Mouse (Mus musculus) midbrain, postnatal 0 days (tissue): ENCODE measurements around the gene Bbs10. TPM values are rescaled to one million over a fixed set of nuclear protein-coding genes. Genes with fewer than 3 reads are reported as not detected.

Source experiments
- ATAC-seq: fragments of 200-750 bp; cut with Nextera tagmentation; 2 replicates; pipeline ENCODE4 v1.8.0; 2017; ENCODE audit warnings: moderate number of reproducible peaks, mild to moderate bottlenecking, moderate TSS enrichment, moderate library complexity; ENCODE audit not compliant: low FRiP score
- DNase-seq: peaks from one replicate; pipeline ENCODE4 v3.0.0-alpha.2; 2015; ENCODE audit warnings: low spot score
- H3K27ac ChIP-seq: fragments of 300-500 bp; sonication (generic); 2 replicates; pipeline ENCODE4 v1.5.1; 2014; ENCODE audit warnings: low read depth, mild to moderate bottlenecking, low read length, mixed read lengths
- H3K27me3 ChIP-seq: fragments of 300-500 bp; sonication (generic); 2 replicates; pipeline ENCODE4 v1.6.1; 2014; ENCODE audit warnings: low read length, control low read depth, mixed read lengths; ENCODE audit not compliant: insufficient read depth
- H3K36me3 ChIP-seq: fragments of 300-500 bp; sonication (generic); 2 replicates; pipeline ENCODE4 v1.6.1; 2014; ENCODE audit warnings: low read length, control low read depth, mixed read lengths; ENCODE audit not compliant: insufficient read depth
- H3K4me1 ChIP-seq: fragments of 300-500 bp; sonication (generic); 2 replicates; pipeline ENCODE4 v1.6.1; 2014; ENCODE audit warnings: mild to moderate bottlenecking, control low read depth, antibody characterized with exemption, low read length, mixed read lengths; ENCODE audit not compliant: insufficient read depth
- H3K4me2 ChIP-seq: fragments of 300-500 bp; sonication (generic); 2 replicates; pipeline ENCODE4 v1.6.1; 2014; ENCODE audit warnings: low read depth, mild to moderate bottlenecking, low read length, mixed read lengths; ENCODE audit not compliant: poor library complexity, severe bottlenecking
- H3K4me3 ChIP-seq: fragments of 300-500 bp; sonication (generic); 2 replicates; pipeline ENCODE4 v1.5.1; 2014; ENCODE audit warnings: low read depth, mild to moderate bottlenecking, low read length, moderate library complexity
- H3K9ac ChIP-seq: fragments of 300-500 bp; sonication (generic); replicated peaks from 2 replicates; pipeline ENCODE4 v1.6.1; 2014; ENCODE audit warnings: mild to moderate bottlenecking, low read length, moderate library complexity, mixed read lengths; ENCODE audit not compliant: poor library complexity, severe bottlenecking
- H3K9me3 ChIP-seq: fragments of 300-500 bp; sonication (generic); 2 replicates; pipeline ENCODE4 v1.6.1; 2016; ENCODE audit warnings: low read length, control low read depth
- CTCF ChIP-seq: IDR thresholded peaks from 2 replicates; pipeline ENCODE4 v1.5.1; 2016; ENCODE audit warnings: antibody characterized with exemption, mild to moderate bottlenecking
- WGBS: fragments of 180-500 bp; shearing (Covaris S2); extraction: QIAGEN DNeasy Blood & Tissue Kit; methylation state at CpG from one replicate; pipeline ENCODE4 v1.1.7; 2014; 5-methylcytosine and 5-hydroxymethylcytosine counted together
- polyA plus RNA-seq: library from polyadenylated mRNA; unstranded; fragments of >200 nt; fragmentation: Nextera tagmentation; extraction: Ambion mirVana; gene quantifications from 2 replicates; pipeline ENCODE4 v1.2.1, GENCODE M21; 2015
- total RNA-seq: library from RNA; depleted of rRNA; stranded (reverse); fragments of >200 nt; gene quantifications from 2 replicates; pipeline ENCODE4 v1.2.3, GENCODE M21; 2014

Gene Bbs10
- total and polyA plus RNA-seq, 2 experiments from 2014 or later, result 1.5 to 6.0 TPM

GRCm38 (mm10) chr10:111299591-111299990 lies 1.1 kb downstream of the Bbs10 start:
- Histone ChIP-seq H3K36me3 (no peaks in the 10 kb centered on the region), H3K4me1 (no peaks in the 10 kb centered on the region), H3K4me2 (no peak overlapping the region), H3K27me3 (no peaks in the 10 kb centered on the region), H3K4me3 (no peak overlapping the region), H3K9ac (no peak overlapping the region), H3K9me3 (no peaks in the 10 kb centered on the region), H3K27ac (peak overlapping the region; percentile 95; the same call in 1 of the 2 replicates)
- DNase-seq (peak; percentile 65), ATAC-seq (no peak)
- WGBS, result 71% methylated on average over 6 of the region's 6 CpGs
- TF ChIP-seq CTCF, result peak; percentile 70

GRCm38 (mm10) chr10:111301041-111301440 lies 2.6 kb downstream of the Bbs10 start:
- no peaks in the 10 kb centered on the region for H3K36me3 ChIP-seq
- TF ChIP-seq CTCF, result no peak
- no peaks in the 10 kb centered on the region for H3K27me3 ChIP-seq
- no peak overlapping the region for H3K4me3 ChIP-seq
- H3K4me1 ChIP-seq, result no peaks in the 10 kb centered on the region
- DNase-seq, result no peak
- no peak overlapping the region for H3K27ac ChIP-seq
- no peak overlapping the region for H3K9ac ChIP-seq
- no peak for ATAC-seq
- H3K4me2 ChIP-seq, result no peak overlapping the region
- 93% methylated on average over 5 of the region's 5 CpGs for WGBS
- no peaks in the 10 kb centered on the region for H3K9me3 ChIP-seq

GRCm38 (mm10) chr10:111302486-111302885 lies 4.0 kb downstream of the Bbs10 start:
- no peak for TF ChIP-seq CTCF
- WGBS, result 91% methylated on average over 6 of the region's 6 CpGs
- H3K4me2 ChIP-seq, result no peak overlapping the region
- H3K4me1 ChIP-seq, result no peaks in the 10 kb centered on the region
- H3K9ac ChIP-seq, result no peak overlapping the region
- H3K9me3 ChIP-seq, result no peaks in the 10 kb centered on the region
- no peak overlapping the region for H3K4me3 ChIP-seq
- H3K36me3 ChIP-seq, result no peaks in the 10 kb centered on the region
- ATAC-seq, result no peak
- DNase-seq, result no peak
- H3K27me3 ChIP-seq, result no peaks in the 10 kb centered on the region
- H3K27ac ChIP-seq, result no peak overlapping the region

- TF ChIP-seq CTCF, result no peak
- no peak for ATAC-seq
Measured at GRCm38 (mm10) chr10:111308850-111309501, 10.5 kb downstream of the Bbs10 start.

GRCm38 (mm10) chr10:111313282-111313681 lies 14.8 kb downstream of the Bbs10 start:
- Histone ChIP-seq H3K4me1 (no peaks in the 10 kb centered on the region), H3K27ac (no peak overlapping the region), H3K9ac (no peak overlapping the region), H3K36me3 (no peaks in the 10 kb centered on the region), H3K4me3 (no peak overlapping the region), H3K4me2 (no peak overlapping the region), H3K27me3 (no peaks in the 10 kb centered on the region), H3K9me3 (no peaks in the 10 kb centered on the region)
- TF ChIP-seq CTCF, result no peak
- DNase-seq, result no peak
- no peak for ATAC-seq
- 91% methylated on average over 6 of the region's 6 CpGs for WGBS

More at GRCm38 (mm10) chr10:111308850-111309501, 10.5 kb downstream of the Bbs10 start:
- Histone ChIP-seq H3K9me3 (no peaks in the 10 kb centered on the region), H3K27ac (no peak overlapping the region), H3K9ac (no peak overlapping the region), H3K36me3 (no peaks in the 10 kb centered on the region), H3K4me2 (no peak overlapping the region), H3K27me3 (no peaks in the 10 kb centered on the region), H3K4me1 (no peaks in the 10 kb centered on the region), H3K4me3 (no peak overlapping the region)
- WGBS, result 91% methylated on average over 13 of the region's 13 CpGs
- no peak for DNase-seq

GRCm38 (mm10) chr10:111314636-111315395 lies 16.3 kb downstream of the Bbs10 start:
- no peak for DNase-seq
- Histone ChIP-seq H3K9me3 (no peaks in the 10 kb centered on the region), H3K27me3 (no peaks in the 10 kb centered on the region), H3K4me2 (no peak overlapping the region), H3K4me1 (no peaks in the 10 kb centered on the region), H3K27ac (no peak overlapping the region), H3K4me3 (no peak overlapping the region), H3K9ac (no peak overlapping the region), H3K36me3 (no peaks in the 10 kb centered on the region)
- no peak for ATAC-seq
- 80% methylated on average over 10 of the region's 10 CpGs for WGBS
- TF ChIP-seq CTCF, result no peak
